Mouse (Mus musculus) hindbrain, embryonic 11.5 days (tissue): ENCODE measurements around the gene Gm20388. TPM values are rescaled to one million over a fixed set of nuclear protein-coding genes. Genes with fewer than 3 reads are reported as not detected.

Experiments
- ATAC-seq: fragments of 200-750 bp; cut with Nextera tagmentation; 2 replicates; pipeline ENCODE4 v1.8.0; 2017; ENCODE audit warnings: mild to moderate bottlenecking, moderate TSS enrichment, moderate library complexity; ENCODE audit not compliant: low FRiP score
- DNase-seq: peaks from one replicate; pipeline ENCODE4 v3.0.0-alpha.2; 2015; ENCODE audit warnings: low spot score
- H3K27ac ChIP-seq: fragments of 300-500 bp; sonication (generic); 2 replicates; pipeline ENCODE4 v1.5.1; 2014; ENCODE audit warnings: mild to moderate bottlenecking, low read depth, low read length
- H3K27me3 ChIP-seq: fragments of 300-500 bp; sonication (generic); 2 replicates; pipeline ENCODE4 v1.6.1; 2014; ENCODE audit warnings: mild to moderate bottlenecking, low read length, moderate library complexity, mixed read lengths; ENCODE audit not compliant: control insufficient read depth, insufficient read depth
- H3K36me3 ChIP-seq: fragments of 300-500 bp; sonication (generic); 2 replicates; pipeline ENCODE4 v1.6.1; 2014; ENCODE audit warnings: mild to moderate bottlenecking, low read length, moderate library complexity, mixed read lengths; ENCODE audit not compliant: control insufficient read depth, insufficient read depth
- H3K4me1 ChIP-seq: fragments of 300-500 bp; sonication (generic); replicated peaks from 2 replicates; pipeline ENCODE4 v1.6.1; 2014; ENCODE audit warnings: low read length, mixed read lengths; ENCODE audit not compliant: control insufficient read depth, insufficient read depth
- H3K4me2 ChIP-seq: fragments of 300-500 bp; sonication (generic); replicated peaks from 2 replicates; pipeline ENCODE4 v1.6.1; 2014; ENCODE audit warnings: mild to moderate bottlenecking, low read depth, low read length
- H3K4me3 ChIP-seq: fragments of 300-500 bp; sonication (generic); 2 replicates; pipeline ENCODE4 v1.5.1; 2014; ENCODE audit warnings: low read depth, low read length
- H3K9ac ChIP-seq: fragments of 300-500 bp; sonication (generic); 2 replicates; pipeline ENCODE4 v1.6.1; 2014; ENCODE audit warnings: low read depth, low read length
- H3K9me3 ChIP-seq: fragments of 300-500 bp; sonication (generic); 2 replicates; pipeline ENCODE4 v1.6.1; 2016; ENCODE audit warnings: low read length; ENCODE audit not compliant: control insufficient read depth
- WGBS: fragments of 180-500 bp; shearing (Covaris S2); extraction: QIAGEN DNeasy Blood & Tissue Kit; methylation state at CpG from one replicate; pipeline ENCODE4 v1.1.7; 2014; 5-methylcytosine and 5-hydroxymethylcytosine counted together
- polyA plus RNA-seq: library from polyadenylated mRNA; unstranded; fragments of >200 nt; fragmentation: Nextera tagmentation; extraction: Ambion mirVana; gene quantifications from 2 replicates; pipeline ENCODE4 v1.2.1, GENCODE M21; 2014

Gene Gm20388
- polyA plus RNA-seq, 1 experiment from 2014 or later: 11.8 TPM

DNA sequence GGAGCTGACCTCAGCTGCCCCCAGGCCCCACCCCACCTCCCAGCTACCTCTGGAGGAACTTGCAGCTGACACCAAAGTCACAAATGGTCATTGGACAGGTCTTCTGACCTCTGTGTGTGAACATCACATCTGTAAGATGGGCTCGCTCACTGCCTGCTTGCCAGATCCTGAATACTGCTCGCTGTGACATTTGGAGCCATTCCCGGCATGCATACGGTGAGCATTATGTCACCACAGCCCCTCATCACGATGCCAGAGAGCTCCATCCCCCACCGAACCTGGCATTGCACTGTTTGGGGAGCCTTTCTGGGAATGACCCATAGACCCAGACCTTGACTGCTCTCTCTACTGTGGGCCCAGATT lies 503.0 kb downstream of the Gm20388 start:
- no peak for ATAC-seq
- Histone ChIP-seq H3K4me1 (peaks cover 58% of the 10 kb centered on the region), H3K27ac (peak overlapping the region; percentile 67; the same call in 1 of the 2 replicates), H3K27me3 (no peaks in the 10 kb centered on the region), H3K36me3 (no peaks in the 10 kb centered on the region), H3K4me2 (no peak overlapping the region), H3K4me3 (no peak overlapping the region), H3K9ac (no peak overlapping the region), H3K9me3 (no peaks in the 10 kb centered on the region)
- 72% methylated on average over 6 of the region's 6 CpGs for WGBS
- DNase-seq: no peak

DNA sequence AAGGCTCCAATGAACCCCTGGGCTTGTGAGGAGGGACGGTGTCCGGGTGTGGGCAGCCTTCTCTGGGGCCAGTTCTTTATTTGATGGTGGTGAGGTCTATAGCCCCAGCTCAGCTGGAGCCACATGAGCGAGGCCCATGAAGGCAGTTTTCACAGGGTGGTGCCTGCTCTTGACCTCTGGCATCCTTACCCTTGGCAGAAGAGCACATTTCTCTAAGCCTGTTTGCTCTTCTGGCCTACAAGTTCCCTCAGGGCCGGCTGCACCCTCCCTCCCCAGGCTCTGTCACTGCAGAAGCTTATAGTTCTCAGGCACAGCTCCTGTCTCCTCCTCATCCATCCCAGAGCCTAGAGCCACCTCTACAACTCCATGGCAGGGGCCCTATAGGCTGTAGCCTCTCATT lies 503.6 kb downstream of the Gm20388 start:
- Histone ChIP-seq H3K9me3 (no peaks in the 10 kb centered on the region), H3K27ac (peak overlapping the region; percentile 37; the same call in 1 of the 2 replicates), H3K36me3 (no peaks in the 10 kb centered on the region), H3K27me3 (no peaks in the 10 kb centered on the region), H3K9ac (no peak overlapping the region), H3K4me2 (no peak overlapping the region), H3K4me3 (no peak overlapping the region), H3K4me1 (peaks cover 52% of the 10 kb centered on the region)
- no peak for ATAC-seq
- 82% methylated on average over 4 of the region's 4 CpGs for WGBS
- no peak for DNase-seq

DNA sequence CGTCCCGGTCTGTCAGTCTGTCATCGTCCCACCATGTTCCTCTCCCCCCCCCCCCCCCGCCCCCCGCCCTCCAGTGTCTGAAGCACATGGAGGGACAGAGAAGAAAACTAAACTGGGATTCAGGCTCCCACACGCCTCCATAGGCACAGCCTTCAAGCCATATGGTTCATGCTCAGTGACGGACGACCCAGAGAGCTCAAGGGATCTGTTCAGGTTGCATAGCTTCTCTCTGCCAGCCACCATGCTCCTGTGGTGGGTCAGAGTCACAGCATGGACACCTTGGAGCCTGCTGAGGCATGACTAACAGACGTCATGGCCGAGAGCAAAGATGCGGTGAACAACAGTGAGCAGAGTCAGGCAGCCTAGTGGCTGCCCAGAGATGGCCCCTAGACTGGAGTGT lies 504.8 kb downstream of the Gm20388 start:
- H3K9ac ChIP-seq: no peak overlapping the region
- no peak overlapping the region for H3K4me3 ChIP-seq
- H3K27me3 ChIP-seq: 0 out of 2 replicates have a peak, but pooled peaks cover 2% of the 10 kb centered on the region
- ATAC-seq: no peak
- H3K36me3 ChIP-seq: no peaks in the 10 kb centered on the region
- H3K4me2 ChIP-seq: no peak overlapping the region
- peak overlapping the region; percentile 98 for H3K27ac ChIP-seq
- DNase-seq: no peak
- peaks cover 41% of the 10 kb centered on the region for H3K4me1 ChIP-seq
- 49% methylated on average over 9 of the region's 11 CpGs for WGBS
- no peaks in the 10 kb centered on the region for H3K9me3 ChIP-seq

DNA sequence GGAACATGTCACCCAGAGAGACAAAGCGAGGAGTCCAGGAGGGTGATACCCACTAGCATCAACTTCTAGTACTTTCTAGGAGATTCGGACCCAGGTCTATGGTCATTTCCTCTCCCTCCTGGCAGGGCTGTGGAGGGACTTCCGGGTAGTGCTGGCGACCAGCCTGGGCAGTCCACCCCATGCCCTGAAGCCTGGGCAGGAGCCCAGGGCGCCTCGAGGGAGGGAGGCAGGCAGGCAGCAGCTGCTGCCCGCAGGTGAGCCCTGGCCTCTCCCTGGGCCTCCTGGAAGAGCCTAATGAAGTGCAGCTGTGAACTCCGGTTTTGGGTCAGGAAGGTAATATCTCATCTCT lies 505.5 kb downstream of the Gm20388 start:
- no peak overlapping the region for H3K4me3 ChIP-seq

DNA sequence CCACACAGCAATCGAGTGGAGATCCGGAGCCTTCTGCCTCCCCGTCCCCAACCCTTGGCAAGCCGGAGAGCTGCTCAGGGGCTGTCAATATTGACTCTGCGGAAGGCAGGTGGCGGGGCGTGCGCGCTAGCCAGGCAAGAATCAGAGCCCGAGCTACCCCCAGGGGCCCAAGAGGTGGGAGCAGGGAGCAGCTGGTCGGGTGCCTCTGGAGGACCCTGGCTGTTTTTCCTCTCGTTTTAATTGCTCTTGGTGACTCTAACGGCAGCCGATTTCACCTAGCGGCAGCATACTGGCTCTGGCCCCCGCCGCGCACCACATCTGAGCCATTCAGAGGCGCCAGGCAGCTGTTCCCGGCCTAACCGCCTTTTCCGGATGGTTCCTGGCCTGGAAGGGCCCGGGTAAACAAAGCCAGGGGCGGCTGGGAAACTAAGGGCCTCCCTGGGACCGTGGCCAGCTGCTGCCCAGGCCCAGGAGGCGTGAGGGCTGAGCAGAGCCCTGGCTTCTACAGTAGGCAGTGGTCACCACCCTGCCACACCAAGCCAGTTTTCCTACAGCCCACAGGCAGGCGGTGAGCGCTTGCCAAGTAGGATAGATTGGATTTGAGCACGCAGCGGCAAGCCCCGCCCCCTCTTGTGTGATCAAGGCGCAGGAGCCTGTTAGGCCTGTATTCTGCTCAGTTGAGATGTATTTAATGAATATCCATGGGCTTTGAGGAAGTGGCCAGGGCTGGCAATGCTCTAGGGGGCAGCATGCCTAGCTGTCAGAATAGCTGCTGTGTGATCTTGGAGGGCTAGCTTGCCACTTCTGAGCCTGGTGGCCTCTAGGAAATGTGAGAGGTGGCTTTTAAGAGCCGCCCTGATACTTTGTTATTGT lies 506.1 kb downstream of the Gm20388 start:
- peak overlapping the region; percentile 53 for H3K9ac ChIP-seq
- H3K27me3 ChIP-seq: 0 out of 2 replicates have a peak, but pooled peaks cover 2% of the 10 kb centered on the region
- H3K9me3 ChIP-seq: no peaks in the 10 kb centered on the region
- no peak overlapping the region for H3K4me3 ChIP-seq
- peak overlapping the region; percentile 98 for H3K27ac ChIP-seq
- ATAC-seq: peak; percentile 82
- peaks cover 41% of the 10 kb centered on the region for H3K4me1 ChIP-seq
- H3K36me3 ChIP-seq: no peaks in the 10 kb centered on the region
- WGBS: 4% methylated on average over 33 of the region's 33 CpGs
- peak overlapping the region; percentile 28 for H3K4me2 ChIP-seq
- DNase-seq: peak; percentile 86

More for the DNA sequence above, 505.5 kb downstream of the Gm20388 start:
- DNase-seq (no peak), ATAC-seq (peak; percentile 25)
- peaks cover 39% of the 10 kb centered on the region for H3K4me1 ChIP-seq
- WGBS: 57% methylated on average over 8 of the region's 8 CpGs
- H3K9ac ChIP-seq: peak overlapping the region; percentile 53
- H3K36me3 ChIP-seq: no peaks in the 10 kb centered on the region
- H3K4me2 ChIP-seq: peak overlapping the region; percentile 28; the same call in 1 of the 2 replicates
- 0 out of 2 replicates have a peak, but pooled peaks cover 2% of the 10 kb centered on the region for H3K27me3 ChIP-seq
- H3K27ac ChIP-seq: peak overlapping the region; percentile 98
- H3K9me3 ChIP-seq: no peaks in the 10 kb centered on the region

DNA sequence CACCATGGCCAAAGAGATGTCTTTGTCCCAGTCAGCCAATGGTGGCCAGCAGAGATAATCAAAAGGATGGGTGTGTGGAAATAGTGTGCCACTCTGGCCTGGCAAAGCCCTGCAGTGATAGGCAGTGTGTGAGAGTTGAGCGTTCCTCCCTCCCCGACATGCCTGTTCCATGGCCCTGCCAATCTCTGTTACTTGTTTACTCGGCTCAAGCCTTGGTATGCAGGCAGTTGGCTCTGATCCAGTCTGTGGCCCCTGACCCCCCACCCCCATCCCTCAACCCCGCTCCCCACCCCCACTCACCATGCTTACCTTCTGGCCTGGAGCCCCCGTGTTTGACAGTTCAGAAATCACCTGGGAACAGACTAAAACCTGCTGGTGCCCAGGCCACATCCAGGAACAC lies 507.5 kb downstream of the Gm20388 start:
- H3K4me1 ChIP-seq: peaks cover 42% of the 10 kb centered on the region
- 0 out of 2 replicates have a peak, but pooled peaks cover 2% of the 10 kb centered on the region for H3K27me3 ChIP-seq
- ATAC-seq: no peak
- H3K4me3 ChIP-seq: no peak overlapping the region
- peak overlapping the region; percentile 98 for H3K27ac ChIP-seq
- H3K9me3 ChIP-seq: no peaks in the 10 kb centered on the region
- no peak overlapping the region for H3K4me2 ChIP-seq
- WGBS: 72% methylated on average over 5 of the region's 5 CpGs
- H3K9ac ChIP-seq: 0 out of 2 replicates have a peak overlapping the region, but pooled peaks have one; percentile 20
- H3K36me3 ChIP-seq: no peaks in the 10 kb centered on the region
- no peak for DNase-seq

DNA sequence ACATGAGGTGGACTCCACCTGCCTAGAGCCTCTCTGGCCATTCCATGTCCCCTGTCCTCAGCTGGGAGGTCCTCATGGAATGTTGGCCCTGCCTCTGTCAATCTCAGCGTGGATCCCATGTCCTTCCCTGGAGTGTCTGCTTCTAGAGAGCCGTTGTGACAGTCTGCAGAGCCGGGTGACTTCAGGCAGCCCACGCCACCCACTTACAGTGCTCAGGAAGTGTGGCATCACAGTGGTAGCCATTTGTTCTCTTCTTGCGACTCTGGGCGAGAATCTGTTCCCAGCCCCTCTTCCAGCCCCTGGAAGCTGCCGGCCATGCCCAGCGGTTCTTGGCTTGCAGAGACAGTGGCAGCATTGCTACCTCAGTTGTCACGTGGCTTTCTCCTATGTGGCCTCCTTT lies 509.0 kb downstream of the Gm20388 start:
- no peak overlapping the region for H3K27ac ChIP-seq
- H3K9ac ChIP-seq: no peak overlapping the region
- no peak overlapping the region for H3K4me2 ChIP-seq
- DNase-seq (no peak), ATAC-seq (no peak)
- no peak overlapping the region for H3K4me3 ChIP-seq
- H3K36me3 ChIP-seq: no peaks in the 10 kb centered on the region
- H3K27me3 ChIP-seq: 0 out of 2 replicates have a peak, but pooled peaks cover 2% of the 10 kb centered on the region
- WGBS: 80% methylated on average over 9 of the region's 9 CpGs
- peaks cover 50% of the 10 kb centered on the region for H3K4me1 ChIP-seq
- no peaks in the 10 kb centered on the region for H3K9me3 ChIP-seq

DNA sequence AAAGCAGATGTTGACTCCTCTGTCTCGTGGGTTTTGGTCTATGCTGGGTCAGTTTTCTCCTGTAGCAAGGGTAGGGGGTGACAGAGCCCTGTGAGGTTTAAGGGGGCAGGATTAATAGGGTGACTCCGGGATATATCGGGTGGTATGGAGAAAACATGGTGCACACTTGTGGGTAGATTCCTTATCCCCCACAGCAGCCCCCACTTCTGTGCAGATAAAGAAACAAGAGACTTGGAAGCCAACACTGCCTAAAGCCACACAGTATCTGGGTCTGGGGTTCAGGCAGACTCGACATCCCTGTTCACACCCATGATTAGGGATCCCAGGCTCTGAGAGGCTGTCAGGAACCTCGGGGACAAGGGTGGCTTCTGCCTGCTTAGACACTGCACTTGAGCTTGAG lies 509.6 kb downstream of the Gm20388 start:
- no peak overlapping the region for H3K4me3 ChIP-seq
- DNase-seq: no peak
- H3K9ac ChIP-seq: no peak overlapping the region
- 74% methylated on average over 5 of the region's 5 CpGs for WGBS
- no peak overlapping the region for H3K4me2 ChIP-seq
- H3K27ac ChIP-seq: peak overlapping the region; percentile 18; the same call in 1 of the 2 replicates
- ATAC-seq: no peak
- peaks cover 55% of the 10 kb centered on the region for H3K4me1 ChIP-seq
- H3K27me3 ChIP-seq: 0 out of 2 replicates have a peak, but pooled peaks cover 2% of the 10 kb centered on the region
- no peaks in the 10 kb centered on the region for H3K9me3 ChIP-seq
- H3K36me3 ChIP-seq: no peaks in the 10 kb centered on the region
